Mouse (Mus musculus) stomach, postnatal 0 days (tissue): ENCODE data around the gene Il17a. TPM values are rescaled to one million over a fixed set of nuclear protein-coding genes. Genes with fewer than 3 reads are reported as not detected.

Source experiments
- ATAC-seq: fragments of 200-750 bp; cut with Nextera tagmentation; 2 replicates; pipeline ENCODE4 v1.8.0; 2017; ENCODE audit not compliant: low FRiP score, low TSS enrichment
- DNase-seq: peaks from one replicate; pipeline ENCODE4 v3.0.0-alpha.2; 2016; ENCODE audit warnings: low spot score
- H3K27ac ChIP-seq: fragments of 300-500 bp; sonication (generic); replicated peaks from 2 replicates; pipeline ENCODE4 v1.5.1; 2014; ENCODE audit warnings: mild to moderate bottlenecking, control low read depth
- H3K27me3 ChIP-seq: fragments of 300-500 bp; sonication (generic); 2 replicates; pipeline ENCODE4 v1.6.1; 2014; ENCODE audit warnings: low read length; ENCODE audit not compliant: control insufficient read depth, insufficient read depth
- H3K36me3 ChIP-seq: fragments of 300-500 bp; sonication (generic); 2 replicates; pipeline ENCODE4 v1.6.1; 2014; ENCODE audit warnings: low read length, mixed read lengths; ENCODE audit not compliant: control insufficient read depth, insufficient read depth
- H3K4me1 ChIP-seq: fragments of 300-500 bp; sonication (generic); replicated peaks from 2 replicates; pipeline ENCODE4 v1.6.1; 2014; ENCODE audit warnings: antibody characterized with exemption; ENCODE audit not compliant: control insufficient read depth, insufficient read depth
- H3K4me2 ChIP-seq: fragments of 300-500 bp; sonication (generic); replicated peaks from 2 replicates; pipeline ENCODE4 v1.6.1; 2014; ENCODE audit warnings: low read depth, mild to moderate bottlenecking, control low read depth, moderate library complexity
- H3K4me3 ChIP-seq: fragments of 300-500 bp; sonication (generic); 2 replicates; pipeline ENCODE4 v1.5.1; 2014; ENCODE audit warnings: low read depth, low read length, control low read depth
- H3K9ac ChIP-seq: fragments of 300-500 bp; sonication (generic); 2 replicates; pipeline ENCODE4 v1.6.1; 2014; ENCODE audit warnings: mild to moderate bottlenecking, low read length, control low read depth, mixed read lengths
- H3K9me3 ChIP-seq: fragments of 300-500 bp; sonication (generic); 2 replicates; pipeline ENCODE4 v1.6.1; 2016; ENCODE audit warnings: low read length; ENCODE audit not compliant: control insufficient read depth
- CTCF ChIP-seq: IDR thresholded peaks from 2 replicates; pipeline ENCODE4 v1.5.1; 2016; ENCODE audit warnings: antibody characterized with exemption, low read depth, mild to moderate bottlenecking, moderate library complexity
- EP300 ChIP-seq: optimal IDR thresholded peaks from 2 replicates; pipeline ENCODE3; 2016; ENCODE audit warnings: antibody characterized with exemption
- WGBS: fragments of 180-500 bp; shearing (Covaris S2); extraction: QIAGEN DNeasy Blood & Tissue Kit; methylation state at CpG from one replicate; pipeline ENCODE4 v1.1.7; 2014; 5-methylcytosine and 5-hydroxymethylcytosine counted together
- polyA plus RNA-seq: library from polyadenylated mRNA; unstranded; fragments of >200 nt; fragmentation: Nextera tagmentation; extraction: Ambion mirVana; gene quantifications from 2 replicates; pipeline ENCODE4 v1.2.1, GENCODE M21; 2015

Il17a gene
- polyA plus RNA-seq: not detected in 2 replicates

GRCm38 (mm10) chr1:20730903-20731302 is at the start of gene Il17a:
Gene Il17a, plus strand, starts transcription at chr1:20730905.
- H3K27me3 ChIP-seq: no peaks in the 10 kb centered on the region
- whole genome bisulfite sequencing: 91% methylated on average over 10 of the region's 10 CpGs
- H3K27ac ChIP-seq: no peak within 1 kb of the TSS
- ATAC-seq: no peak
- H3K9ac ChIP-seq: no peak within 1 kb of the TSS
- no peak within 1 kb of the TSS for H3K4me2 ChIP-seq
- no peak for DNase-seq
- H3K4me1 ChIP-seq: no peaks in the 10 kb centered on the region
- no peaks in the 10 kb centered on the region for H3K36me3 ChIP-seq
- no peak within 1 kb of the TSS for H3K4me3 ChIP-seq
- H3K9me3 ChIP-seq: no peaks in the 10 kb centered on the region
- TF ChIP-seq EP300 (no peak), CTCF (no peak)

GRCm38 (mm10) chr1:20682849-20683248 is 47.9 kb upstream of the Il17a start:
- no peaks in the 10 kb centered on the region for H3K4me1 ChIP-seq
- ATAC-seq (no peak), DNase-seq (no peak)
- H3K36me3 ChIP-seq: no peaks in the 10 kb centered on the region
- H3K9ac ChIP-seq: no peak overlapping the region
- no peak overlapping the region for H3K4me2 ChIP-seq
- H3K9me3 ChIP-seq: no peaks in the 10 kb centered on the region
- TF ChIP-seq CTCF (no peak), EP300 (no peak)
- no peak overlapping the region for H3K4me3 ChIP-seq
- H3K27ac ChIP-seq: no peak overlapping the region
- H3K27me3 ChIP-seq: no peaks in the 10 kb centered on the region

GRCm38 (mm10) chr1:20683386-20683785 is 47.3 kb upstream of the Il17a start:
- Histone ChIP-seq H3K4me2 (no peak overlapping the region), H3K4me1 (no peaks in the 10 kb centered on the region), H3K4me3 (no peak overlapping the region), H3K36me3 (no peaks in the 10 kb centered on the region), H3K27me3 (no peaks in the 10 kb centered on the region), H3K9ac (no peak overlapping the region), H3K27ac (no peak overlapping the region), H3K9me3 (no peaks in the 10 kb centered on the region)
- no peak for TF ChIP-seq CTCF
- TF ChIP-seq EP300: no peak
- WGBS: 84% methylated on average over 5 of the region's 5 CpGs
- no peak for ATAC-seq
- DNase-seq: no peak

GRCm38 (mm10) chr1:20683853-20684252 is 46.9 kb upstream of the Il17a start:
- no peaks in the 10 kb centered on the region for H3K4me1 ChIP-seq
- no peaks in the 10 kb centered on the region for H3K36me3 ChIP-seq
- no peak overlapping the region for H3K4me3 ChIP-seq
- TF ChIP-seq CTCF (no peak), EP300 (no peak)
- no peak for ATAC-seq
- H3K9me3 ChIP-seq: no peaks in the 10 kb centered on the region
- DNase-seq: no peak
- no peak overlapping the region for H3K9ac ChIP-seq
- WGBS: 58% methylated on average over 3 of the region's 3 CpGs
- no peak overlapping the region for H3K4me2 ChIP-seq
- no peaks in the 10 kb centered on the region for H3K27me3 ChIP-seq
- H3K27ac ChIP-seq: no peak overlapping the region

- H3K4me1 ChIP-seq: no peaks in the 10 kb centered on the region
- no peak overlapping the region for H3K9ac ChIP-seq
Observed at GRCm38 (mm10) chr1:20684403-20684802, 46.3 kb upstream of the Il17a start.

GRCm38 (mm10) chr1:20685393-20685792 is 45.3 kb upstream of the Il17a start:
- TF ChIP-seq CTCF (no peak), EP300 (no peak)
- Histone ChIP-seq H3K4me3 (no peak overlapping the region), H3K4me2 (no peak overlapping the region), H3K27ac (no peak overlapping the region), H3K4me1 (no peaks in the 10 kb centered on the region), H3K36me3 (no peaks in the 10 kb centered on the region), H3K9ac (no peak overlapping the region), H3K9me3 (no peaks in the 10 kb centered on the region), H3K27me3 (no peaks in the 10 kb centered on the region)
- 81% methylated on average over 2 of the region's 2 CpGs for WGBS
- DNase-seq (no peak), ATAC-seq (no peak)

More at GRCm38 (mm10) chr1:20684403-20684802, 46.3 kb upstream of the Il17a start:
- no peak overlapping the region for H3K4me2 ChIP-seq
- no peak for DNase-seq
- H3K27ac ChIP-seq: no peak overlapping the region
- TF ChIP-seq CTCF: no peak
- ATAC-seq: no peak
- no peaks in the 10 kb centered on the region for H3K27me3 ChIP-seq
- H3K4me3 ChIP-seq: no peak overlapping the region
- 84% methylated on average over 3 of the region's 3 CpGs for WGBS
- no peaks in the 10 kb centered on the region for H3K36me3 ChIP-seq
- no peaks in the 10 kb centered on the region for H3K9me3 ChIP-seq
